In the genomic region with DNA sequence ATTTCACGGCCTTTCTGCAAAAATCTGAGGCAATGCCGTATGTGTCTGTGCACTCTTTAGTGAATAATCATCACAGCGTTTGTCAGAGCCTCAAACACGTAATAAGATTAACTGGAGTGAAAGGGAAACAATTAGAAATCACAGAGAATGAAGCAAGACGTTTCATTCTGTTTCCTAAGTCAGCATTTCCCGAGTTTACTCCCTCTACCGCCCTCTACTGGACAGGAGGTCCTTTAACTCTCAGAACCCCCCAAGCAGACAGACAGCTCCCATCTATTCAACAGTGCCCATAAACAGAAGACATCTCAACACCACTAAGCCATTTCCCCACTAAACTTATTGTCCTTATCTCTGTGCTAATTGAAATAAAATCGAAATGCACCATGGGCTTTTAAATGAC, we compare ENCODE assay signal across 13 mouse cellular contexts.
DNase-seq lines count a peak whose midpoint lies in the region; ATAC-seq and TF ChIP-seq lines count a peak whose summit lies in the region.
"Had no signal": no experiment of that assay in that cellular context is flagged by ENCODE, and none has a peak within 500 bp of the region (broad histone marks: within the 10 kb centered on the region; RNA-seq: fewer than 3 reads in every experiment).

No protein-coding gene starts in this region.

- no peak overlapping the region for H3K4me2 ChIP-seq in forebrain, postnatal 0 days (ENCODE audit: low read depth)
- no peak overlapping the region for H3K4me2 ChIP-seq in forebrain, embryonic 14.5 days (ENCODE audit: low read length)
- no peak overlapping the region for H3K4me2 ChIP-seq in midbrain, embryonic 14.5 days (ENCODE audit: low read length)
- no peak overlapping the region for H3K4me2 ChIP-seq in forebrain, embryonic 13.5 days
- H3K4me2 ChIP-seq: embryonic facial prominence, embryonic 13.5 days; limb, embryonic 12.5 days had no signal

- TF ChIP-seq POLR2A in kidney, adult 2 months (IDR thresholded peaks at IDR 0.05; ENCODE audit: low read depth, low read length) = no peak

- no peak for DNase-seq in forebrain, postnatal 0 days
- DNase-seq in forebrain, embryonic 14.5 days (ENCODE audit: low spot score) = no peak
- DNase-seq in midbrain, embryonic 14.5 days = peak; percentile 30
- no peak for DNase-seq in midbrain, embryonic 10.5 days (ENCODE audit: low spot score)
- DNase-seq in R1 (ENCODE audit: low read depth, low spot score) = peak; percentile 78
- DNase-seq in splenic B cell, adult 2 months (ENCODE audit: low read depth, low spot score) = peak; percentile 28
- no peak for DNase-seq in kidney, adult 2 months
- DNase-seq: cerebellum, postnatal 25 days; kidney, adult 8-10 months; lung, postnatal 14 days had no signal

- H3K9ac ChIP-seq in forebrain, postnatal 0 days = no peak overlapping the region
- no peak overlapping the region for H3K9ac ChIP-seq in forebrain, embryonic 14.5 days (ENCODE audit: low read length)
- no peak overlapping the region for H3K9ac ChIP-seq in midbrain, embryonic 14.5 days (replicated peaks; ENCODE audit: low read length)
- H3K9ac ChIP-seq in forebrain, embryonic 13.5 days = no peak overlapping the region
- H3K9ac ChIP-seq: embryonic facial prominence, embryonic 13.5 days; limb, embryonic 12.5 days had no signal

- TF ChIP-seq CTCF in forebrain, postnatal 0 days (IDR thresholded peaks at IDR 0.05; ENCODE audit: low read depth) = 0 out of 2 replicates have a peak, but pooled peaks have one; percentile 8
- TF ChIP-seq CTCF in kidney, adult 2 months (conservative IDR thresholded peaks at IDR 0.05; ENCODE audit: insufficient read depth, insufficient read length, low read depth, low read length) = no peak

- no peaks in the 10 kb centered on the region for H3K36me3 ChIP-seq in forebrain, postnatal 0 days (ENCODE audit: insufficient read depth)
- H3K36me3 ChIP-seq in forebrain, embryonic 14.5 days (ENCODE audit: control insufficient read depth, insufficient read depth, low read length) = no peaks in the 10 kb centered on the region
- no peaks in the 10 kb centered on the region for H3K36me3 ChIP-seq in midbrain, embryonic 14.5 days (ENCODE audit: control insufficient read depth, insufficient read depth, low read length)
- no peaks in the 10 kb centered on the region for H3K36me3 ChIP-seq in midbrain, embryonic 10.5 days
- H3K36me3 ChIP-seq in splenic B cell, adult 2 months (ENCODE audit: control insufficient read depth, insufficient read depth, low read length, poor library complexity, severe bottlenecking) = no peaks in the 10 kb centered on the region
- H3K36me3 ChIP-seq in forebrain, embryonic 13.5 days (ENCODE audit: poor library complexity, severe bottlenecking) = no peaks in the 10 kb centered on the region
- no peaks in the 10 kb centered on the region for H3K36me3 ChIP-seq in kidney, adult 2 months (ENCODE audit: control insufficient read depth, insufficient read depth, low read length)
- H3K36me3 ChIP-seq: embryonic facial prominence, embryonic 13.5 days; limb, embryonic 12.5 days had no signal

- H3K27me3 ChIP-seq in forebrain, postnatal 0 days (ENCODE audit: insufficient read depth, low read length) = no peaks in the 10 kb centered on the region
- H3K27me3 ChIP-seq in forebrain, embryonic 14.5 days (replicated peaks; ENCODE audit: control insufficient read depth, insufficient read depth, low read length) = no peaks in the 10 kb centered on the region
- no peaks in the 10 kb centered on the region for H3K27me3 ChIP-seq in midbrain, embryonic 14.5 days (ENCODE audit: control insufficient read depth, insufficient read depth, low read length)
- no peaks in the 10 kb centered on the region for H3K27me3 ChIP-seq in midbrain, embryonic 10.5 days (ENCODE audit: low read depth, poor library complexity, severe bottlenecking)
- no peaks in the 10 kb centered on the region for H3K27me3 ChIP-seq in splenic B cell, adult 2 months (ENCODE audit: control insufficient read depth, insufficient read depth, low read length, poor library complexity, severe bottlenecking)
- H3K27me3 ChIP-seq in forebrain, embryonic 13.5 days = no peaks in the 10 kb centered on the region
- no peaks in the 10 kb centered on the region for H3K27me3 ChIP-seq in kidney, adult 2 months (replicated peaks; ENCODE audit: control insufficient read depth, insufficient read depth, low read length)
- H3K27me3 ChIP-seq: embryonic facial prominence, embryonic 13.5 days; limb, embryonic 12.5 days had no signal

- no peaks in the 10 kb centered on the region for H3K4me1 ChIP-seq in forebrain, postnatal 0 days (ENCODE audit: insufficient read depth)
- no peaks in the 10 kb centered on the region for H3K4me1 ChIP-seq in forebrain, embryonic 14.5 days (ENCODE audit: control insufficient read depth, insufficient read depth, low read length)
- no peaks in the 10 kb centered on the region for H3K4me1 ChIP-seq in midbrain, embryonic 14.5 days (ENCODE audit: control insufficient read depth, insufficient read depth, low read length)
- H3K4me1 ChIP-seq in midbrain, embryonic 10.5 days = no peaks in the 10 kb centered on the region
- H3K4me1 ChIP-seq in forebrain, embryonic 13.5 days = no peaks in the 10 kb centered on the region
- no peaks in the 10 kb centered on the region for H3K4me1 ChIP-seq in kidney, adult 2 months (ENCODE audit: control insufficient read depth, insufficient read depth, low read length)

- ATAC-seq in forebrain, postnatal 0 days = no peak
- no peak for ATAC-seq in forebrain, embryonic 14.5 days
- ATAC-seq in midbrain, embryonic 14.5 days (ENCODE audit: low FRiP score, low TSS enrichment) = no peak
- no peak for ATAC-seq in forebrain, embryonic 13.5 days

- no peaks in the 10 kb centered on the region for H3K9me3 ChIP-seq in forebrain, postnatal 0 days (ENCODE audit: low read length)
- H3K9me3 ChIP-seq in forebrain, embryonic 14.5 days (replicated peaks; ENCODE audit: control insufficient read depth, low read length) = 0 out of 2 replicates have a peak, but pooled peaks cover 4% of the 10 kb centered on the region
- peaks cover 3% of the 10 kb centered on the region; the same call in 1 of the 2 replicates for H3K9me3 ChIP-seq in midbrain, embryonic 14.5 days (ENCODE audit: control insufficient read depth, low read length)
- 0 out of 2 replicates have a peak, but pooled peaks cover 10% of the 10 kb centered on the region for H3K9me3 ChIP-seq in midbrain, embryonic 10.5 days (replicated peaks)
- peaks cover 4% of the 10 kb centered on the region for H3K9me3 ChIP-seq in forebrain, embryonic 13.5 days (replicated peaks)
- H3K9me3 ChIP-seq: embryonic facial prominence, embryonic 13.5 days had no signal

- H3K4me3 ChIP-seq in forebrain, postnatal 0 days (ENCODE audit: low read depth, low read length) = no peak overlapping the region
- no peak overlapping the region for H3K4me3 ChIP-seq in forebrain, embryonic 14.5 days (ENCODE audit: low read depth, low read length)
- H3K4me3 ChIP-seq in midbrain, embryonic 14.5 days (replicated peaks; ENCODE audit: low read depth, low read length) = no peak overlapping the region
- H3K4me3 ChIP-seq in midbrain, embryonic 10.5 days = no peak overlapping the region
- no peak overlapping the region for H3K4me3 ChIP-seq in forebrain, embryonic 13.5 days
- H3K4me3 ChIP-seq in kidney, adult 2 months (ENCODE audit: insufficient read depth, low read depth, low read length) = no peak overlapping the region
- H3K4me3 ChIP-seq: embryonic facial prominence, embryonic 13.5 days; limb, embryonic 12.5 days had no signal

- no peak overlapping the region for H3K27ac ChIP-seq in forebrain, postnatal 0 days (ENCODE audit: low read depth, low read length)
- no peak overlapping the region for H3K27ac ChIP-seq in forebrain, embryonic 14.5 days (ENCODE audit: low read depth, low read length)
- no peak overlapping the region for H3K27ac ChIP-seq in midbrain, embryonic 14.5 days (replicated peaks; ENCODE audit: low read depth, low read length)
- no peak overlapping the region for H3K27ac ChIP-seq in midbrain, embryonic 10.5 days (replicated peaks)
- no peak overlapping the region for H3K27ac ChIP-seq in forebrain, embryonic 13.5 days
- H3K27ac ChIP-seq in kidney, adult 2 months (ENCODE audit: insufficient read depth, low read depth, low read length) = no peak overlapping the region
- H3K27ac ChIP-seq: embryonic facial prominence, embryonic 13.5 days; limb, embryonic 12.5 days had no signal

- WGBS in forebrain, postnatal 0 days = 84% methylated on average over 8 of the region's 8 CpGs
- WGBS in forebrain, embryonic 14.5 days = 83% methylated on average over 8 of the region's 8 CpGs
- 69% methylated on average over 8 of the region's 8 CpGs for WGBS in midbrain, embryonic 14.5 days
- 84% methylated on average over 8 of the region's 8 CpGs for WGBS in midbrain, embryonic 10.5 days
- WGBS in forebrain, embryonic 13.5 days = 85% methylated on average over 8 of the region's 8 CpGs
- 89% methylated on average over 8 of the region's 8 CpGs for WGBS in kidney, adult 2 months

Comparison
In these comparisons a context has a peak if more than half of its experiments do, and no peak if none do; other contexts are left out.
1. DNase-seq: peak in midbrain, embryonic 14.5 days (single experiment), R1 (single experiment) and splenic B cell, adult 2 months (single experiment); none in forebrain, postnatal 0 days (single experiment), forebrain, embryonic 14.5 days (single experiment), midbrain, embryonic 10.5 days (single experiment) and kidney, adult 2 months (single experiment).